Mouse (Mus musculus): ENCODE data around the gene Glis3. TPM values are rescaled to one million over a fixed set of nuclear protein-coding genes. Genes with fewer than 3 reads are reported as not detected.

Glis3 gene
- polyA plus RNA-seq, 1 experiment from 2014 or later: 0.27 TPM

GRCm38 (mm10) chr19:28473621-28474020, 206.3 kb downstream of the Glis3 start:
- Histone ChIP-seq H3K4me2 (ENCODE audit: low read depth, low read length) (no peak overlapping the region), H3K27me3 (ENCODE audit: control insufficient read depth, insufficient read depth, low read depth, low read length) (no peaks in the 10 kb centered on the region), H3K36me3 (ENCODE audit: control insufficient read depth, insufficient read depth) (no peaks in the 10 kb centered on the region), H3K4me3 (ENCODE audit: low read depth, low read length) (no peak overlapping the region), H3K27ac (ENCODE audit: low read length) (no peak overlapping the region), H3K9me3 (replicated peaks; ENCODE audit: control insufficient read depth, low read length) (no peaks in the 10 kb centered on the region), H3K9ac (ENCODE audit: low read depth, low read length) (no peak overlapping the region), H3K4me1 (ENCODE audit: control insufficient read depth, low read depth, low read length) (no peaks in the 10 kb centered on the region)
- ATAC-seq (ENCODE audit: low read depth): no peak
- WGBS (ENCODE audit: insufficient replicate concordance): 60% methylated on average over 5 of the region's 5 CpGs

GRCm38 (mm10) chr19:28471144-28471543, 208.7 kb downstream of the Glis3 start:
- H3K27ac ChIP-seq (ENCODE audit: low read length): no peak overlapping the region
- WGBS (ENCODE audit: insufficient replicate concordance): 65% methylated on average over 5 of the region's 8 CpGs
- H3K9ac ChIP-seq (ENCODE audit: low read depth, low read length): no peak overlapping the region
- ATAC-seq (ENCODE audit: low read depth): no peak
- H3K9me3 ChIP-seq (replicated peaks; ENCODE audit: control insufficient read depth, low read length): no peaks in the 10 kb centered on the region
- H3K27me3 ChIP-seq (ENCODE audit: control insufficient read depth, insufficient read depth, low read depth, low read length): no peaks in the 10 kb centered on the region
- no peaks in the 10 kb centered on the region for H3K36me3 ChIP-seq (ENCODE audit: control insufficient read depth, insufficient read depth)
- H3K4me3 ChIP-seq (ENCODE audit: low read depth, low read length): no peak overlapping the region
- no peak overlapping the region for H3K4me2 ChIP-seq (ENCODE audit: low read depth, low read length)
- H3K4me1 ChIP-seq (ENCODE audit: control insufficient read depth, low read depth, low read length): no peaks in the 10 kb centered on the region

- Histone ChIP-seq H3K4me3 (ENCODE audit: low read depth, low read length) (no peak overlapping the region), H3K36me3 (ENCODE audit: control insufficient read depth, insufficient read depth) (no peaks in the 10 kb centered on the region), H3K4me2 (ENCODE audit: low read depth, low read length) (no peak overlapping the region), H3K9ac (ENCODE audit: low read depth, low read length) (no peak overlapping the region), H3K9me3 (replicated peaks; ENCODE audit: control insufficient read depth, low read length) (no peaks in the 10 kb centered on the region), H3K27ac (ENCODE audit: low read length) (no peak overlapping the region), H3K4me1 (ENCODE audit: control insufficient read depth, low read depth, low read length) (no peaks in the 10 kb centered on the region), H3K27me3 (ENCODE audit: control insufficient read depth, insufficient read depth, low read depth, low read length) (no peaks in the 10 kb centered on the region)
- ATAC-seq (ENCODE audit: low read depth): no peak
- WGBS (ENCODE audit: insufficient replicate concordance): 55% methylated on average over 5 of the region's 5 CpGs
Measured at GRCm38 (mm10) chr19:28465779-28466178, 214.1 kb downstream of the Glis3 start.

GRCm38 (mm10) chr19:28454331-28454730, 225.5 kb downstream of the Glis3 start:
- Histone ChIP-seq H3K4me2 (ENCODE audit: low read depth, low read length) (no peak overlapping the region), H3K9ac (ENCODE audit: low read depth, low read length) (no peak overlapping the region), H3K27ac (ENCODE audit: low read length) (no peak overlapping the region), H3K4me3 (ENCODE audit: low read depth, low read length) (no peak overlapping the region), H3K36me3 (ENCODE audit: control insufficient read depth, insufficient read depth) (no peaks in the 10 kb centered on the region), H3K9me3 (replicated peaks; ENCODE audit: control insufficient read depth, low read length) (no peaks in the 10 kb centered on the region), H3K27me3 (ENCODE audit: control insufficient read depth, insufficient read depth, low read depth, low read length) (no peaks in the 10 kb centered on the region), H3K4me1 (ENCODE audit: control insufficient read depth, low read depth, low read length) (no peaks in the 10 kb centered on the region)
- ATAC-seq (ENCODE audit: low read depth): no peak
- 62% methylated on average over 8 of the region's 8 CpGs for WGBS (ENCODE audit: insufficient replicate concordance)

GRCm38 (mm10) chr19:28452951-28453520, 226.8 kb downstream of the Glis3 start:
- WGBS (ENCODE audit: insufficient replicate concordance): 69% methylated on average over 12 of the region's 12 CpGs
- no peaks in the 10 kb centered on the region for H3K36me3 ChIP-seq (ENCODE audit: control insufficient read depth, insufficient read depth)
- H3K27me3 ChIP-seq (ENCODE audit: control insufficient read depth, insufficient read depth, low read depth, low read length): no peaks in the 10 kb centered on the region
- ATAC-seq (ENCODE audit: low read depth): no peak
- H3K9me3 ChIP-seq (replicated peaks; ENCODE audit: control insufficient read depth, low read length): no peaks in the 10 kb centered on the region
- no peak overlapping the region for H3K4me2 ChIP-seq (ENCODE audit: low read depth, low read length)
- H3K27ac ChIP-seq (ENCODE audit: low read length): no peak overlapping the region
- H3K9ac ChIP-seq (ENCODE audit: low read depth, low read length): no peak overlapping the region
- no peak overlapping the region for H3K4me3 ChIP-seq (ENCODE audit: low read depth, low read length)
- H3K4me1 ChIP-seq (ENCODE audit: control insufficient read depth, low read depth, low read length): no peaks in the 10 kb centered on the region

- H3K36me3 ChIP-seq (ENCODE audit: control insufficient read depth, insufficient read depth): no peaks in the 10 kb centered on the region
- no peaks in the 10 kb centered on the region for H3K9me3 ChIP-seq (replicated peaks; ENCODE audit: control insufficient read depth, low read length)
- H3K4me1 ChIP-seq (ENCODE audit: control insufficient read depth, low read depth, low read length): no peaks in the 10 kb centered on the region
- no peak overlapping the region for H3K4me3 ChIP-seq (ENCODE audit: low read depth, low read length)
- no peak overlapping the region for H3K4me2 ChIP-seq (ENCODE audit: low read depth, low read length)
- no peak overlapping the region for H3K9ac ChIP-seq (ENCODE audit: low read depth, low read length)
- ATAC-seq (ENCODE audit: low read depth): no peak
- 81% methylated on average over 4 of the region's 4 CpGs for WGBS (ENCODE audit: insufficient replicate concordance)
- no peaks in the 10 kb centered on the region for H3K27me3 ChIP-seq (ENCODE audit: control insufficient read depth, insufficient read depth, low read depth, low read length)
- no peak overlapping the region for H3K27ac ChIP-seq (ENCODE audit: low read length)
Measured at GRCm38 (mm10) chr19:28448811-28449210, 231.1 kb downstream of the Glis3 start.

GRCm38 (mm10) chr19:28442161-28442560, 237.7 kb downstream of the Glis3 start:
- Histone ChIP-seq H3K4me2 (ENCODE audit: low read depth, low read length) (no peak overlapping the region), H3K9ac (ENCODE audit: low read depth, low read length) (no peak overlapping the region), H3K4me3 (ENCODE audit: low read depth, low read length) (no peak overlapping the region), H3K4me1 (ENCODE audit: control insufficient read depth, low read depth, low read length) (no peaks in the 10 kb centered on the region), H3K36me3 (ENCODE audit: control insufficient read depth, insufficient read depth) (no peaks in the 10 kb centered on the region), H3K27ac (ENCODE audit: low read length) (no peak overlapping the region), H3K9me3 (replicated peaks; ENCODE audit: control insufficient read depth, low read length) (no peaks in the 10 kb centered on the region), H3K27me3 (ENCODE audit: control insufficient read depth, insufficient read depth, low read depth, low read length) (no peaks in the 10 kb centered on the region)
- 70% methylated on average over 4 of the region's 4 CpGs for WGBS (ENCODE audit: insufficient replicate concordance)
- ATAC-seq (ENCODE audit: low read depth): no peak

- H3K36me3 ChIP-seq (ENCODE audit: control insufficient read depth, insufficient read depth): no peaks in the 10 kb centered on the region
- no peak overlapping the region for H3K4me3 ChIP-seq (ENCODE audit: low read depth, low read length)
- no peaks in the 10 kb centered on the region for H3K27me3 ChIP-seq (ENCODE audit: control insufficient read depth, insufficient read depth, low read depth, low read length)
- H3K9ac ChIP-seq (ENCODE audit: low read depth, low read length): no peak overlapping the region
- WGBS (ENCODE audit: insufficient replicate concordance): 57% methylated on average over 12 of the region's 12 CpGs
- ATAC-seq (ENCODE audit: low read depth): no peak
- no peak overlapping the region for H3K4me2 ChIP-seq (ENCODE audit: low read depth, low read length)
- no peaks in the 10 kb centered on the region for H3K4me1 ChIP-seq (ENCODE audit: control insufficient read depth, low read depth, low read length)
- H3K9me3 ChIP-seq (replicated peaks; ENCODE audit: control insufficient read depth, low read length): no peaks in the 10 kb centered on the region
- H3K27ac ChIP-seq (ENCODE audit: low read length): no peak overlapping the region
Measured at GRCm38 (mm10) chr19:28436457-28437148, 243.3 kb downstream of the Glis3 start.

GRCm38 (mm10) chr19:28428220-28428816, 251.6 kb downstream of the Glis3 start:
- Histone ChIP-seq H3K27ac (ENCODE audit: low read length) (no peak overlapping the region), H3K4me2 (ENCODE audit: low read depth, low read length) (no peak overlapping the region), H3K4me3 (ENCODE audit: low read depth, low read length) (no peak overlapping the region), H3K27me3 (ENCODE audit: control insufficient read depth, insufficient read depth, low read depth, low read length) (no peaks in the 10 kb centered on the region), H3K9ac (ENCODE audit: low read depth, low read length) (no peak overlapping the region), H3K4me1 (ENCODE audit: control insufficient read depth, low read depth, low read length) (no peaks in the 10 kb centered on the region), H3K36me3 (ENCODE audit: control insufficient read depth, insufficient read depth) (no peaks in the 10 kb centered on the region), H3K9me3 (replicated peaks; ENCODE audit: control insufficient read depth, low read length) (no peaks in the 10 kb centered on the region)
- ATAC-seq (ENCODE audit: low read depth): no peak
- WGBS (ENCODE audit: insufficient replicate concordance): 35% methylated on average over 6 of the region's 6 CpGs

Data from liver, embryonic 16.5 days (tissue).